Comparison of ENCODE assay signal across 7 mouse cellular contexts in genomic region chr2:129129412-129129929, GRCm38 (mm10). TPM values are rescaled to one million over a fixed set of nuclear protein-coding genes. Genes with fewer than 3 reads are reported as not detected.
DNase-seq lines count a peak whose midpoint lies in the region; ATAC-seq lines count a peak whose summit lies in the region.

TSS of gene Chchd5 (plus strand) at chr2:129129700.

- peaks cover 7% of the 10 kb centered on the region for H3K4me1 ChIP-seq in embryonic facial prominence, embryonic 12.5 days
- no peaks in the 10 kb centered on the region for H3K4me1 ChIP-seq in limb, embryonic 11.5 days (ENCODE audit: control insufficient read depth, insufficient read depth, low read length)
- peaks cover 9% of the 10 kb centered on the region for H3K4me1 ChIP-seq in midbrain, embryonic 14.5 days (ENCODE audit: control insufficient read depth, insufficient read depth, low read length)

- 0 out of 2 replicates have a peak, but pooled peaks cover 7% of the 10 kb centered on the region for H3K9me3 ChIP-seq in embryonic facial prominence, embryonic 12.5 days
- no peaks in the 10 kb centered on the region for H3K9me3 ChIP-seq in limb, embryonic 11.5 days (ENCODE audit: control insufficient read depth, low read length)
- peaks cover 9% of the 10 kb centered on the region; the same call in 1 of the 2 replicates for H3K9me3 ChIP-seq in midbrain, embryonic 14.5 days (ENCODE audit: control insufficient read depth, low read length)

- no peaks in the 10 kb centered on the region for H3K27me3 ChIP-seq in embryonic facial prominence, embryonic 12.5 days
- H3K27me3 ChIP-seq in limb, embryonic 11.5 days (ENCODE audit: control insufficient read depth, insufficient read depth, low read length), result no peaks in the 10 kb centered on the region
- H3K27me3 ChIP-seq in midbrain, embryonic 14.5 days (ENCODE audit: control insufficient read depth, insufficient read depth, low read length), result no peaks in the 10 kb centered on the region

- DNase-seq in adrenal gland, postnatal 25 days, result peak; percentile 84
- DNase-seq in heart, adult 11 months, result peak; percentile 100
- peak; percentile 90 for DNase-seq in kidney, adult 18-20 months
- DNase-seq in limb, embryonic 11.5 days (ENCODE audit: low spot score), result peak; percentile 92
- DNase-seq in midbrain, embryonic 14.5 days, result peak; percentile 97
- DNase-seq in spleen, adult 18-20 months, result peak; percentile 72 to 74

- H3K4me3 ChIP-seq in embryonic facial prominence, embryonic 12.5 days, result peak within 1 kb of the TSS; percentile 66
- H3K4me3 ChIP-seq in limb, embryonic 11.5 days (ENCODE audit: low read depth, low read length), result peak within 1 kb of the TSS; percentile 60
- H3K4me3 ChIP-seq in midbrain, embryonic 14.5 days (replicated peaks; ENCODE audit: low read depth, low read length), result peak within 1 kb of the TSS; percentile 62

- WGBS in embryonic facial prominence, embryonic 12.5 days, result under 1% methylated on average over 35 of the region's 35 CpGs
- under 1% methylated on average over 35 of the region's 35 CpGs for WGBS in limb, embryonic 11.5 days
- under 1% methylated on average over 35 of the region's 35 CpGs for WGBS in midbrain, embryonic 14.5 days

- peaks cover 52% of the 10 kb centered on the region for H3K36me3 ChIP-seq in embryonic facial prominence, embryonic 12.5 days
- H3K36me3 ChIP-seq in limb, embryonic 11.5 days (ENCODE audit: control insufficient read depth, insufficient read depth, low read length), result peaks cover 27% of the 10 kb centered on the region
- peaks cover 44% of the 10 kb centered on the region for H3K36me3 ChIP-seq in midbrain, embryonic 14.5 days (ENCODE audit: control insufficient read depth, insufficient read depth, low read length)

- peak; percentile 99 for ATAC-seq in embryonic facial prominence, embryonic 12.5 days (ENCODE audit: insufficient number of reproducible peaks, insufficient read depth, low FRiP score, low TSS enrichment)
- ATAC-seq in limb, embryonic 11.5 days (ENCODE audit: insufficient number of reproducible peaks, low FRiP score, low TSS enrichment, low read depth), result peak; percentile 100
- peak; percentile 99 for ATAC-seq in midbrain, embryonic 14.5 days (ENCODE audit: low FRiP score, low TSS enrichment)

- H3K9ac ChIP-seq in embryonic facial prominence, embryonic 12.5 days, result peak within 1 kb of the TSS; percentile 75
- peak within 1 kb of the TSS; percentile 81 for H3K9ac ChIP-seq in limb, embryonic 11.5 days (ENCODE audit: low read length)
- H3K9ac ChIP-seq in midbrain, embryonic 14.5 days (replicated peaks; ENCODE audit: low read length), result peak within 1 kb of the TSS; percentile 81

- peak within 1 kb of the TSS; percentile 75 for H3K4me2 ChIP-seq in embryonic facial prominence, embryonic 12.5 days (replicated peaks)
- peak within 1 kb of the TSS; percentile 83 for H3K4me2 ChIP-seq in limb, embryonic 11.5 days (ENCODE audit: low read depth, severe bottlenecking)
- peak within 1 kb of the TSS; percentile 76 for H3K4me2 ChIP-seq in midbrain, embryonic 14.5 days (ENCODE audit: low read length)

- peak within 1 kb of the TSS; percentile 91 for H3K27ac ChIP-seq in embryonic facial prominence, embryonic 12.5 days
- peak within 1 kb of the TSS; percentile 84 for H3K27ac ChIP-seq in limb, embryonic 11.5 days (replicated peaks; ENCODE audit: low read depth, low read length)
- peak within 1 kb of the TSS; percentile 85 for H3K27ac ChIP-seq in midbrain, embryonic 14.5 days (replicated peaks; ENCODE audit: low read depth, low read length)

RNA-seq across cellular contexts. Expression of gene Chchd5, which starts in this region (rescaled TPM):
- total RNA-seq in adrenal gland, postnatal 25 days (2021), result 25.0 and 27.7 TPM in 2 replicates
- 24.7 and 27.2 TPM in 2 replicates for polyA plus RNA-seq in embryonic facial prominence, embryonic 12.5 days (2016; fragmentation: Nextera tagmentation; extraction: Ambion mirVana)
- polyA plus RNA-seq in limb, embryonic 11.5 days (2014; fragmentation: Nextera tagmentation; extraction: Ambion mirVana), result 29.5 and 30.9 TPM in 2 replicates
- polyA plus RNA-seq in midbrain, embryonic 14.5 days (2014; fragmentation: Nextera tagmentation; extraction: Ambion mirVana), result 24.4 and 25.0 TPM in 2 replicates

Comparison
In these comparisons a context has a peak if more than half of its experiments do, and no peak if none do; other contexts are left out.
1. Peak in every context shown above with its lines: DNase-seq, ATAC-seq, H3K4me3 ChIP-seq and H3K27ac ChIP-seq.